Mouse (Mus musculus): Measurements from ENCODE around the gene Cyp46a1. TPM values are rescaled to one million over a fixed set of nuclear protein-coding genes. Genes with fewer than 3 reads are reported as not detected.

Cyp46a1 gene
- total RNA-seq, 1 experiment from 2014 or later = not detected

GRCm38 (mm10) chr12:108310041-108310440 is 24.1 kb upstream of the Cyp46a1 start:
- ATAC-seq (ENCODE audit: extremely low read depth, insufficient number of reproducible peaks, low FRiP score, poor library complexity, severe bottlenecking) = no peak

GRCm38 (mm10) chr12:108310456-108311027 is 23.6 kb upstream of the Cyp46a1 start:
- ATAC-seq (ENCODE audit: extremely low read depth, insufficient number of reproducible peaks, low FRiP score, poor library complexity, severe bottlenecking) = no peak

GRCm38 (mm10) chr12:108311741-108312290 is 22.4 kb upstream of the Cyp46a1 start:
- no peak for ATAC-seq (ENCODE audit: extremely low read depth, insufficient number of reproducible peaks, low FRiP score, poor library complexity, severe bottlenecking)

- no peak for ATAC-seq (ENCODE audit: extremely low read depth, insufficient number of reproducible peaks, low FRiP score, poor library complexity, severe bottlenecking)
Observed at GRCm38 (mm10) chr12:108312432-108312851, 21.7 kb upstream of the Cyp46a1 start.

GRCm38 (mm10) chr12:108313244-108313772 is 20.9 kb upstream of the Cyp46a1 start:
- ATAC-seq (ENCODE audit: extremely low read depth, insufficient number of reproducible peaks, low FRiP score, poor library complexity, severe bottlenecking) = no peak

- no peak for ATAC-seq (ENCODE audit: extremely low read depth, insufficient number of reproducible peaks, low FRiP score, poor library complexity, severe bottlenecking)
Observed at GRCm38 (mm10) chr12:108315818-108316217, 18.4 kb upstream of the Cyp46a1 start.

GRCm38 (mm10) chr12:108316655-108317054 is 17.5 kb upstream of the Cyp46a1 start:
- no peak for ATAC-seq (ENCODE audit: extremely low read depth, insufficient number of reproducible peaks, low FRiP score, poor library complexity, severe bottlenecking)

GRCm38 (mm10) chr12:108317201-108317738 is 16.9 kb upstream of the Cyp46a1 start:
- ATAC-seq (ENCODE audit: extremely low read depth, insufficient number of reproducible peaks, low FRiP score, poor library complexity, severe bottlenecking) = no peak

- ATAC-seq (ENCODE audit: extremely low read depth, insufficient number of reproducible peaks, low FRiP score, poor library complexity, severe bottlenecking) = no peak
Observed at GRCm38 (mm10) chr12:108317826-108318430, 16.3 kb upstream of the Cyp46a1 start.

- ATAC-seq (ENCODE audit: extremely low read depth, insufficient number of reproducible peaks, low FRiP score, poor library complexity, severe bottlenecking) = no peak
Observed at GRCm38 (mm10) chr12:108318499-108318898, 15.7 kb upstream of the Cyp46a1 start.

GRCm38 (mm10) chr12:108320096-108320495 is 14.1 kb upstream of the Cyp46a1 start:
- ATAC-seq (ENCODE audit: extremely low read depth, insufficient number of reproducible peaks, low FRiP score, poor library complexity, severe bottlenecking) = no peak

GRCm38 (mm10) chr12:108326401-108326800 is 7.8 kb upstream of the Cyp46a1 start:
- no peak for ATAC-seq (ENCODE audit: extremely low read depth, insufficient number of reproducible peaks, low FRiP score, poor library complexity, severe bottlenecking)

GRCm38 (mm10) chr12:108327889-108328491 is 6.2 kb upstream of the Cyp46a1 start:
- no peak for ATAC-seq (ENCODE audit: extremely low read depth, insufficient number of reproducible peaks, low FRiP score, poor library complexity, severe bottlenecking)

- ATAC-seq (ENCODE audit: extremely low read depth, insufficient number of reproducible peaks, low FRiP score, poor library complexity, severe bottlenecking) = no peak
Observed at GRCm38 (mm10) chr12:108333056-108333455, 1.1 kb upstream of the Cyp46a1 start.

GRCm38 (mm10) chr12:108333481-108333882 is 699 bp upstream of the Cyp46a1 start:
- ATAC-seq (ENCODE audit: extremely low read depth, insufficient number of reproducible peaks, low FRiP score, poor library complexity, severe bottlenecking) = no peak

GRCm38 (mm10) chr12:108334529-108334928 is 348 bp downstream of the Cyp46a1 start:
- ATAC-seq (ENCODE audit: extremely low read depth, insufficient number of reproducible peaks, low FRiP score, poor library complexity, severe bottlenecking) = no peak

- no peak for ATAC-seq (ENCODE audit: extremely low read depth, insufficient number of reproducible peaks, low FRiP score, poor library complexity, severe bottlenecking)
Observed at GRCm38 (mm10) chr12:108338572-108339190, 4.5 kb downstream of the Cyp46a1 start.

GRCm38 (mm10) chr12:108348151-108348550 is 14.0 kb downstream of the Cyp46a1 start:
- no peak for ATAC-seq (ENCODE audit: extremely low read depth, insufficient number of reproducible peaks, low FRiP score, poor library complexity, severe bottlenecking)

GRCm38 (mm10) chr12:108349026-108349425 is 14.8 kb downstream of the Cyp46a1 start:
- ATAC-seq (ENCODE audit: extremely low read depth, insufficient number of reproducible peaks, low FRiP score, poor library complexity, severe bottlenecking) = no peak
